Mouse (Mus musculus) kidney, postnatal 0 days (tissue): ENCODE data around the gene Acbd7. TPM values are rescaled to one million over a fixed set of nuclear protein-coding genes. Genes with fewer than 3 reads are reported as not detected.
A peak's percentile ranks its signal among the peaks of the same experiment; 100 is the strongest.

Experiments used
- ATAC-seq: fragments of 200-750 bp; cut with Nextera tagmentation; replicated peaks from 2 replicates; pipeline ENCODE4 v1.8.0; 2017; ENCODE audit warnings: low read depth, moderate number of reproducible peaks, moderate TSS enrichment, moderate library complexity; ENCODE audit not compliant: low FRiP score
- DNase-seq: peaks from one replicate; pipeline ENCODE4 v3.0.0-alpha.2; 2016; ENCODE audit warnings: low spot score
- H3K27ac ChIP-seq: fragments of 300-500 bp; sonication (generic); 2 replicates; pipeline ENCODE4 v1.5.1; 2014; ENCODE audit warnings: mild to moderate bottlenecking
- H3K27me3 ChIP-seq: fragments of 300-500 bp; sonication (generic); 2 replicates; pipeline ENCODE4 v1.6.1; 2014; ENCODE audit warnings: low read length, mixed read lengths; ENCODE audit not compliant: insufficient read depth
- H3K36me3 ChIP-seq: fragments of 300-500 bp; sonication (generic); 2 replicates; pipeline ENCODE4 v1.6.1; 2014; ENCODE audit warnings: low read length, mixed read lengths; ENCODE audit not compliant: insufficient read depth
- H3K4me1 ChIP-seq: fragments of 300-500 bp; sonication (generic); replicated peaks from 2 replicates; pipeline ENCODE4 v1.6.1; 2014; ENCODE audit warnings: antibody characterized with exemption, low read length, mixed read lengths; ENCODE audit not compliant: insufficient read depth
- H3K4me2 ChIP-seq: fragments of 300-500 bp; sonication (generic); 2 replicates; pipeline ENCODE4 v1.6.1; 2014; ENCODE audit warnings: mild to moderate bottlenecking, low read length, moderate library complexity, mixed read lengths
- H3K4me3 ChIP-seq: fragments of 300-500 bp; sonication (generic); replicated peaks from 2 replicates; pipeline ENCODE4 v1.5.1; 2014; ENCODE audit warnings: low read depth, low read length
- H3K9ac ChIP-seq: fragments of 300-500 bp; sonication (generic); 2 replicates; pipeline ENCODE4 v1.6.1; 2014; ENCODE audit warnings: low read depth, low read length
- H3K9me3 ChIP-seq: fragments of 300-500 bp; sonication (generic); replicated peaks from 2 replicates; pipeline ENCODE4 v1.6.1; 2016; ENCODE audit warnings: low read length, inconsistent platforms, mixed read lengths
- CTCF ChIP-seq: IDR thresholded peaks from 2 replicates; pipeline ENCODE4 v1.5.1; 2016; ENCODE audit warnings: antibody characterized with exemption, low read depth, mild to moderate bottlenecking, moderate library complexity
- WGBS: fragments of 180-500 bp; shearing (Covaris S2); extraction: QIAGEN DNeasy Blood & Tissue Kit; methylation state at CpG from one replicate; pipeline ENCODE4 v1.1.7; 2014; 5-methylcytosine and 5-hydroxymethylcytosine counted together
- polyA plus RNA-seq: library from polyadenylated mRNA; unstranded; fragments of >200 nt; fragmentation: Nextera tagmentation; extraction: Ambion mirVana; gene quantifications from 2 replicates; pipeline ENCODE4 v1.2.1, GENCODE M21; 2015

The Acbd7 gene
- polyA plus RNA-seq, 1 experiment from 2014 or later = 1.0 TPM

DNA sequence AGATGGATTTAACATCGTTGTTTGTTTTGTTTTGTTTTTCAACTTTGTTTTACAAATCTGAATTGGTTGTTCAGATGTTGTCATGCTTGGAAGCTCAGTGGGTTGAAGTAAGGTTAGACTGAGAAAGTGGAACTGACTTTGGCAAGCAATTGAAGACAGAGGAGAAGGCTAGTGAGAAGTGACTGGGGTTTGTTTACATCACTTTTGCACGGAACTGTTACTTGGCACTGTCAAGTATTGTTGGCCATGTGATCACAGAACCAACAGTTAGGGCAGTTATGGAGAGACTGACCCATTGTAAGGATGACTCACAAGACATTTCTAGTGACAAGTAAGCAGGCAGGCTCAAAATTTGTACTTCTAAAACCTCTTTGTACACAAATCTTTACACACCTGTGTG, 12.8 kb upstream of the Acbd7 start:
- no peaks in the 10 kb centered on the region for H3K9me3 ChIP-seq
- peaks cover 29% of the 10 kb centered on the region for H3K36me3 ChIP-seq
- no peak for DNase-seq
- no peaks in the 10 kb centered on the region for H3K27me3 ChIP-seq
- no peak overlapping the region for H3K4me2 ChIP-seq
- ATAC-seq = no peak
- H3K27ac ChIP-seq = no peak overlapping the region
- H3K9ac ChIP-seq = no peak overlapping the region
- WGBS = 95% methylated on average over 2 of the region's 2 CpGs
- H3K4me1 ChIP-seq = no peaks in the 10 kb centered on the region
- no peak for TF ChIP-seq CTCF
- H3K4me3 ChIP-seq = no peak overlapping the region

DNA sequence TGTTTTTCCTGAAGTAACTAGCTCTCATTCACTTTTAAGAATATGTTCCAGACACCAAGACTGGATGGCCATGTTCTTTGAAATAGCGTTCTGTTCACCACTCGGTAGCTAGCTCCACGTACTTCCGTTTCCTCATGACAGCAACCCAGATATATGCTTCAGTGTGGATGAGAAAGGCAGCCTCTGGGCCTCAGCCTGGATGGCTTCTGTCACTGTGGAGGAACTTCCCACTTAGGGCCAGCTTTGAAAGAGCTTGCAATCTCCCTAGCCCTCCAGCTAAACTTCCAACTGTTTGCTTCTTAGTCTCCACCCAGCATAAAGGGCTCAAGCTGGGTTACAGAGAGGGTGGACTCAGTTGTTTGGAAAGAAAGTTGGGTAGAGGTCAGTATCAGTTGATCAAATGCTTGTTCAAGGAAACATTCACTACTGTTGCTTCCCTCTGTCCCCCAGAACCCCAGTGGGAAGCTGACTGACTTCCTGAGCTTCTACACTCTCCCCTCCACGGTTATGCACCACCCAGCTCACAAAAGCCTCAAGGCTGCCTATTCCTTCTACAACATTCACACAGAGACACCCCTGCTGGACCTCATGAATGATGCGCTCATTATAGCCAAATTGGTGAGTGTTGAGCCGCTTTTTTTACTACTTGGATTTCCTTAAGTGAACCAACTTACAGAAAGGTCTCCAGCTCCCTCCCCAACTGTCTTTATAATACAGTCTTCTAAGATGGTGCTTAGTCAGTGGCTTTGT, 11.4 kb upstream of the Acbd7 start:
- ATAC-seq (no peak), DNase-seq (no peak)
- Histone ChIP-seq H3K9ac (no peak overlapping the region), H3K4me1 (no peaks in the 10 kb centered on the region), H3K9me3 (no peaks in the 10 kb centered on the region), H3K27ac (no peak overlapping the region), H3K4me3 (no peak overlapping the region), H3K36me3 (peaks cover 29% of the 10 kb centered on the region), H3K27me3 (no peaks in the 10 kb centered on the region), H3K4me2 (no peak overlapping the region)
- WGBS = 90% methylated on average over 7 of the region's 7 CpGs
- TF ChIP-seq CTCF = no peak

DNA sequence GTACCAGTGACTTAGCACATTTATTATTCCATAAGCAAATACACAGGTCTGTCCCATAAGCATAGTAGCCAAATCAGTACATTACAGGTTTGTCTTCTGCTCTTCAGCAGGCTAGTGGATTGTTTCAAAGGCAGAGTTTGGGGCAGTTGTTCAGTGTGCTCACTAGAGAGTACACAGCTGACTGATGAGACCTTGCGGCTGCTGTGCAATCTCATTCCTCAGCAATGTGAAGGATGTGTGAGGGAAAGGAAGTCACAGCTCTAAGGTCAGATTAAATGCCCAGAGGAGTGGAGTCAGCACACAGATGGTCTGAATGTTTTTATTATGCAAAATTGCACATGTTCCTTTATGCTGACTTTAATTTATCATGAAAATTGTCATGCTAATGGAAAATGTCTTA, 9.4 kb upstream of the Acbd7 start:
- Histone ChIP-seq H3K36me3 (peaks cover 26% of the 10 kb centered on the region), H3K9ac (no peak overlapping the region), H3K4me2 (no peak overlapping the region), H3K4me1 (no peaks in the 10 kb centered on the region), H3K27ac (no peak overlapping the region), H3K4me3 (no peak overlapping the region), H3K9me3 (no peaks in the 10 kb centered on the region), H3K27me3 (no peaks in the 10 kb centered on the region)
- no peak for DNase-seq
- no peak for TF ChIP-seq CTCF
- no peak for ATAC-seq
- WGBS = 77% methylated on average over 1 of the region's 1 CpGs

DNA sequence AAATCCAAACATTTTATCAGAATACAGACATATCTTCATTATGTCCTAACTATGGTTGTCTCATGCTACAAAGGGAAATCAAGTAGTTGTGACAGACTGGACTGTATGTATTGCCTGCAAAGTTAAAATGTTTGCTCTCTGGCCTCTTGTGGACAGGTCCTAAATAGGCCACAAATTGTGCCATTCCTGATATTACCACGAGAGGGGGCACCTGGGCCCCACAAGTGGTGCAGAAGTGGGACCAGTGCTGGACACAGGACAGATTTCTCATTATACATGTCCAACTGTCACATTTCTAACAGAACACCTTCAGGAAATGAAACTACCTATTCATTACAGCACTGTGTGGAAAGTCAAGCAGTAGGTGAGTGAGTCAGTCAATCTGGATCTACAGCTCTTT, 8.6 kb upstream of the Acbd7 start:
- ATAC-seq = no peak
- no peak overlapping the region for H3K4me2 ChIP-seq
- 56% methylated on average over 1 of the region's 1 CpGs for WGBS
- no peaks in the 10 kb centered on the region for H3K9me3 ChIP-seq
- DNase-seq = peak; percentile 54
- no peak overlapping the region for H3K27ac ChIP-seq
- no peaks in the 10 kb centered on the region for H3K4me1 ChIP-seq
- peak; percentile 75 for TF ChIP-seq CTCF
- no peak overlapping the region for H3K4me3 ChIP-seq
- peaks cover 26% of the 10 kb centered on the region for H3K36me3 ChIP-seq
- H3K9ac ChIP-seq = no peak overlapping the region
- no peaks in the 10 kb centered on the region for H3K27me3 ChIP-seq

DNA sequence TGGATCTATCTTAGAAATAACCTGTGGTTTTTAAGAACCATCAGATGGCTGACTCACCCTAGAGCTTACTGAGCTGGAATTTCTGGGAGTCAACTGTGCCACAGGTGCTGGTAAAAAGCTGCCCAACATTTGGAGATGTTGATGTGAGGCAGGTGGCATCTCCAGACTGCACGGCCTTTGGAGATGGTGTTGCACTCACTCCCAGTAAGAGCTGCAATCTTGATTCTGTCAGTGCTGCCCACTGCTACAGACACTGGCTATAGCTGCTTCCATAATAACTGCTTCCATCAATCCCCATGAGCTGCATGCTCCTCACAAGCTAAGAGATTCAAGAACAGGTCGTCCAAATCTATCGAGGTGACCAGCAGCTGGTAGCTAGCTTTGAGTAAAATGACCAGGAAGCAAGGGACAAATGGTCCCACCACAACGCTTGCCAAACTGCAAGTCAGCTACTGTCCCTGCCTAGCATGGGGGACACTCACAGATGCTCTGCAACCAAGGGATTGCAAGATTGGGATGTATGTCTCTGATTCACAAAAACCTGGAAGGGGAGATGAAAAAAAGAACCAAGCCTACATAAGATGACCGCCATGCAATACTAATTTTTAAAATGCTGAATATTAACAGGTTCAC, 4.8 kb upstream of the Acbd7 start:
- 58% methylated on average over 5 of the region's 5 CpGs for WGBS
- Histone ChIP-seq H3K27ac (no peak overlapping the region), H3K9me3 (no peaks in the 10 kb centered on the region), H3K27me3 (no peaks in the 10 kb centered on the region), H3K36me3 (0 out of 2 replicates have a peak, but pooled peaks cover 4% of the 10 kb centered on the region), H3K4me1 (no peaks in the 10 kb centered on the region), H3K4me2 (peak overlapping the region; percentile 88; the same call in 1 of the 2 replicates), H3K9ac (no peak overlapping the region), H3K4me3 (no peak overlapping the region)
- DNase-seq (no peak), ATAC-seq (no peak)
- no peak for TF ChIP-seq CTCF

DNA sequence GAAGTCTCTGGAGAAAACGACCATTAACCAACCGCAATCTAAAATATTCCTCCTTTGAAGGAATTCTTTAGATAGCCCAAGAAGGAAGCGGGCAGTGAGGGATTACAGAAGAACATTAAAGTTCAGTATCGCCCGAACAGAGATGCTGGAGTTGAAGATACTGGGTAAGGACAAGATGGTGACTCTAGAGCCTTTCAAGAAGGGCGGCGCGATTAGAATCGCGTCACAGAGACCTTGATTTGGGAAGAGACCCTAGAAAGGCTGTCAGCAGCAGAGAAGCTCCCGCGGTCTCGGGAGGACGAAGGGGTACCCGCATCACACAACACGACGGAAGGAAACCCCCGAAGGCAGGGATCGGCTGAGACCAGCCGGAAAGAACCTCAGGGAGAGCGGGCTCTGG, 3.9 kb upstream of the Acbd7 start:
- Histone ChIP-seq H3K4me2 (peak overlapping the region; percentile 88), H3K4me3 (peak overlapping the region; percentile 58), H3K36me3 (0 out of 2 replicates have a peak, but pooled peaks cover 4% of the 10 kb centered on the region), H3K4me1 (no peaks in the 10 kb centered on the region), H3K27me3 (0 out of 2 replicates have a peak, but pooled peaks cover 2% of the 10 kb centered on the region), H3K27ac (peak overlapping the region; percentile 78), H3K9me3 (no peaks in the 10 kb centered on the region), H3K9ac (peak overlapping the region; percentile 70)
- no peak for TF ChIP-seq CTCF
- WGBS = under 1% methylated on average over 21 of the region's 21 CpGs
- no peak for ATAC-seq
- peak; percentile 53 for DNase-seq
